Mouse (Mus musculus): Measurements from ENCODE around the gene Cep19.
"Not testable (repeated sequence)": the region's sequence is repeated elsewhere in the genome, so short reads cannot be mapped to it uniquely, and the experiment has no call there.

Cep19 gene

DNA sequence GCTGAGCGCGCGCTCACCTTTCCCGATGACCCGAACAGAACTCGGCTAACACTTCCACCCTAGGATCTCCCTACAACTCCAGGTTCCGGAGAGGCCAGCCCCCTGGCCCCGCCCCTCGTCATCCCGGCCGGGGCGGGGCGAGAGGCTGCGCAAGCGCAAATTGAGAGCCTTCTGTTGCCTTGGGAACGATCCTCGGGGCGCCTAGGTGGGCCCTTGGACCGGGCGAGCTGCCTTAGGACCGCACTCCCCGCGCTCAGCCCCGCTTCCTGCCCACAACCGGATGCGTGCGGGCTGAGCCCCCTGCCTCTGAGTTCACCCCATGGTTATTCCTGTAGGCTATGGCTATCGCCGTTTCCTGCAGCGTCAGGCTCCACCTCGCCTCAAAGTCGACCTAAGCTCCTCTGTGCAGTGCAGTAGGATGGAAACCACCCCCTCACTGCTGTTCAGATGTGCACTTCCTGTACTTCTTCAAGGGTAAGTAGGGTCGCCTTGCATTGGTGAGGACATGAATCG, at the start of gene Cep19, which contains the start of gene Pigx:
Gene Cep19 (plus strand): TSS at position 163 of the 513 bp plus-strand sequence.
Gene Pigx (minus strand): TSS at position 103 of the 513 bp plus-strand sequence.
- peak; percentile 98 for ATAC-seq (ENCODE audit: low TSS enrichment)

DNA sequence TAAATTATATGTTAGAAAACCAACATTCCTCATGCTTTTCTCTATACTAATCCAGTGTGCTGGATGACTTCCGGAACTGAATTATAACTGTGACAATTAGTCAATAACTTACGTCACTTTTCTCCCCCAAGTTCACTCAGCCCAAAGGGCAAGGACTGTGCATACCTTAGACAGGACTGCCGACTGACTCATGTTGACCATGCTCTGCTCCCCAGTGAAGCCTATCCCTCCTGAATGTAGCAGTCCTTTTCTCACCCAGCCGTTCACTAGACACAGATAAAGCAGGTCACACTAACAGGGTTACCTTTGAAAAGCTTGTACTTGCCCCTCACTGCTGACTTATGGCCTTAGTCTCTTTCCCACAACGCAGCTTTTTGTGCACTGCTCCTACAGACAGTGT, 40.8 kb upstream of the Cep19 start:
- ATAC-seq (ENCODE audit: low TSS enrichment) = no peak

DNA sequence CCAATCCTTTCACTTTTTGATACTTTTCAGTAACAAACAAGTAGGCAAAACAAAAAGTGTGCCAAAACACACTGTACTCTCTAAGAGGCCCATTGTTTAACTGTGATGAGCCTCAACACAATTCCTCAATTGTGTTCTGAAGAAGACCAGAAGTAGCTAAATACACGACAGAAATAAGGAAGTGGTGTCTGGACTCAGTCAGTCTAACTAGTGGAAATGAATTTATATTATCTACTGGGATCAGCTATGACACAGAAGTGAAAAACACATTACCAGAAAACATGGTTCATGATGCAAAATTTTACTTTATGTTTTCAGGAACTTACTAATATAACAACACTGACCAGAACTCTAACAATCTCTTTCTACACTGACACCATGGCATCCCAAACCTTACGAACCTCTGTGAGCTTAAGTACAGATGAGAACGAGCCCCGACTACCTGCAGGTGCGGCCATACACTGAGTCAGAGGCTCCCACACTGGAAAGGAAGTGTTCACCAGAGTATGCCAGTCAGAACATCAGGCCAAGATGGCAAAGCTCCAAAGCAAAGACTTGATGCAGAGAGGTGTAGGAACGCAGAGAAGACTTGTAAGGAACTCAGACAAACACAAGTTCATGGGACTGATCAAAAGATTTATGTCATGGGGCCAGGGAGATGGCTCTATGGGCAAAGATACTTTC, 39.6 kb upstream of the Cep19 start:
- ATAC-seq (ENCODE audit: low TSS enrichment) = no peak

DNA sequence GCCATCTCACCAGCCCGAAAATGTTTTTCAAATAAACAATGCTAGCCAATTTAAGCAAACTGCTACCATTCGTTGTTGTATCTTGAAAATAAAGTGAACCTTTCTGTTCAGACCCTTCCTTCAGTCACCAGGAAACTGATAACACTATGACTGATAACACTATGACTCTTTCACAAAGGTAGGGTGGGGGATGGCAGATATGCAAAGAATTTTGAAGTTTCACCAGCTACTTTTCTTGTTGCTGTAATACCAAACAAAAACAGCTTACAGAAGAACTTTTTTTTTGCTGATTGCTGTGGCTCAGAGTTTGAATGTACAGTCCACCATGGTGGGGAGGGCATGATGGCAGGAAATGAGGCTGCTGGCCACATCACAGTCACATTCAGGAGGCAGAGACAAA, 37.4 kb upstream of the Cep19 start:
- ATAC-seq (ENCODE audit: low TSS enrichment) = no peak

GRCm38 (mm10) chr16:32063900-32064299, 35.7 kb upstream of the Cep19 start:
- 0 out of 2 replicates have a peak, but pooled peaks have one; percentile 38 for ATAC-seq (ENCODE audit: low TSS enrichment)

DNA sequence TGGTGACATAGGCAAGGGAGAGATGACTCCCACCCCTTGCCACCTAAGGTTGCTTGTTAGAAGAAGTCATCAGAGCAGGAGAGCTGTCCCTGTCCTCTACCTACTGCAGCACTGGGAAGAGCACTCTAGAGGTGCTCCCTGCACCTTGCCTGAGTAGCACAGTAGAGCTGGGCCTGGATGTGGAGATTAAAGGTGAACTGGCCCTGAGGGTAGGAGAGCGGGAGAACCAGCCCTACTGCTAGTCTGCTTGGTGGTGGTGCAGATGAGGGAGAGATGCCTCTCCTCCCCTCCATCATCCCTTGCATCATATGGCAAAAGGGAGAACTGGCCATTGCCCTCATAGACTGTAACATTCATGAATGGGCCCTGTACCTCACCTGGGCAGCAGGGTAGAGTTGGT, 32.7 kb upstream of the Cep19 start:
- ATAC-seq (ENCODE audit: low TSS enrichment) = no peak

DNA sequence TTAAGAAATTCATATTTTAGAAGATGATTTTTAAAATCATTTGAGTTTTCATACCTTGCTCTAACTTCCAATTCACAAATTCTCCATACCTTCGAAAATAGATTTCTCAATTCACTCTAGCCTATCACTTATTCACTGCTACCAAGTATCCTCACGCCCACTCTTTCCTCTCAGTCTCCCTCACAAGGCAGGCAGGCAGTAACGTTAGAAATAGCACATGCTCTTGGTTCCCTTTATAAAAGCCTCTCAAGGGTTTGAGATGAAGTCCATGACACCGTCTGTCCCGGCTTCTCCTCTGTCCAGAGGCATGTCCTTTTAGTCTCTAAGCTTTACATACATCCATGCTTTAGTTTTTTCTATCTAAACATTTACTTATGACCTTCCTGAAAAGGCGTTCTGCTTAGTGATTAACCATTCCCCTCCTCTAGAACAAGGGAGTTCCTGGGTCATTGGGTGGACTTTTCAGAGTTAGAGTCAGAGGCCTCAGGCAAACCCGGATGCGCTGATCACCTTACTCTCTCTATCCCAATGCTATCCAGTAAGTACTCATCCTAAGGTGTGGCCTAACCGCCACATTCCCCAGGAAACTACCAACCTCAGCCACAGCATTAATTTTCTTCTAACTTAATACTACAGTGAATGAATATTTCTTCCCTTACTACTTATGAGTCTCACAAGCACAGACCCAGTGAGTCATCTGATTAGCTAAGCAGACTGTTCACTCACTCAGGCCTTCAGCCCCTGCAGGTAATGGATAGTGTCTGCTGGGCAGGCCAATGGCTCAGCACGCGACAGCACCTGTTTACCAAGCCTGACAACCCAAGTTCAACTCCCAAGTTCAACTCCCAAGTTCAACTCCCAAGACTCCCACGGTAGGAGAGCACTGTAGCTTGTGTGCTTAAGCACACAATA, 31.0 kb upstream of the Cep19 start:
- ATAC-seq (ENCODE audit: low TSS enrichment) = no peak

DNA sequence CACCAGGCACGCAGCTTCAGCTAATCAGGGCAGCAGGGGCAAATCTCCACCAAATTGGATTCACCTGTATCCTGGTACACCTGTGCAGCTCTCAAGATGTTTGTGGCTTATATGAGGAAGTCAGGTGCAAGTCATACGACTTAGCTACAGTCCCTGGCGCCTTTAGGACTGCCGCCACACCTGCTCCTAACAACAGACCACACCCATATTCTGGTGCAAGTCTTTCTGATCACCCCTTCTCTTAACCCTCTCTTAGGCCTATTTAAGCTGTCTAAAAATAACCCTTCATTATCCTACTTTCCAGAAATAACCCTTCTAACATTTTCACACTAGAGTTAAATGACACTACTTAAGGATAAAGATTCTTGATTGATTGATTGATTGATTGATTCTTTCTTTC, 29.5 kb upstream of the Cep19 start:
- ATAC-seq (ENCODE audit: low TSS enrichment) = not testable (repeated sequence)

- ATAC-seq (ENCODE audit: low TSS enrichment) = no peak
These were observed 23.8 kb upstream of the Cep19 start for GRCm38 (mm10) chr16:32075762-32076161.

DNA sequence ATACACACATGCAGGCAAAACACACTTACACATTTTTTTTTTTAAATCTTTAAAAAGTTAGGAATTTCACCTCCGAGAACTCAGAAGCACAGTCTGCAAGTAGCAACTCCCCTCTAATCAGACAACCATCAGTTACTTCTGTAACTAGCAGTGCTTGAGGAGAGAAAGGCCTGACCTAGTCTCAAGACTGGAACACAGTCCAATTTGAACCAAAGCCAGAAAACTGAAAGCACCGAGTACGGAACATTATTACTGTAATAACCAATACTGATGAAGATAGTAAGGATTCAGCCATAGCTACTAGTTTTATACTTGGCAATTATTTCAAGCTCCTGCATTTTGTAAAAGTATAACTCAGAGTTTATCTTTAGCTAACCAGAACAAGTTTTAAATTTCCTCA, 23.2 kb upstream of the Cep19 start:
- ATAC-seq (ENCODE audit: low TSS enrichment) = no peak

DNA sequence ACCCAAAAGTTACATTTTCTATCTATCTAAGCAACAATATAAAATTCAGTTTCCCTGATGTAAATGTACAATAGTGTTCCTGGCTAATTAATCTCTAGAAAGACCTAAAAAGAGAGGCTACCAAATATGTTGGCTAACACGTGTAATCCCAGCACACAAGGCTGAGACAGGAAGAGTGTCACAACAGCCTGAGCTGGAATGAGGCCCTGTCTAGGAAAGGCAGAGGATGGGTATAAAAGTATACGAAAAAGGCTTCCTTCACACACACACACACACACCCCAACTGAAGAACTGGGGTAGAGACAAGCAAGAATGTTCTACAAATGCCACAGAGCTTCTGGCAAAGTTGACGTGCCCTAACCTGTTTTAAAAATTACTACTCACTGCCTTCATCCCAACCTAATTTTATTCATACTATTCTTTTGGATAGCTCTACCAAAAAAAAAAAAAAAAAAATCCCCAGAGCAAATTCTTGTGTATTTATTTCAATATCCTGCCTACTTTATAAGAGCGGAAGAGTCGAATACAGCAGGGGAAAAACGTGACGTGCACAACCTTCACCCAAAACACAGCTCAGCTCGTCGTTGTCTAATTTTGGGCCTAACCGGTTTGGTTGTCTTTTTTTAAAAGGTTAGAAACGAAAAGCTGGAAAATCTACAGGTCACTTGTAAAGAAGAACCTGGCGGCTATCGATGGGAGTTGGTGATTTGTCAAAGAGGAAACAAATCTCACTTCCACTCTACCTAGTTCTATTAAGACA, 21.8 kb upstream of the Cep19 start:
- no peak for ATAC-seq (ENCODE audit: low TSS enrichment)

DNA sequence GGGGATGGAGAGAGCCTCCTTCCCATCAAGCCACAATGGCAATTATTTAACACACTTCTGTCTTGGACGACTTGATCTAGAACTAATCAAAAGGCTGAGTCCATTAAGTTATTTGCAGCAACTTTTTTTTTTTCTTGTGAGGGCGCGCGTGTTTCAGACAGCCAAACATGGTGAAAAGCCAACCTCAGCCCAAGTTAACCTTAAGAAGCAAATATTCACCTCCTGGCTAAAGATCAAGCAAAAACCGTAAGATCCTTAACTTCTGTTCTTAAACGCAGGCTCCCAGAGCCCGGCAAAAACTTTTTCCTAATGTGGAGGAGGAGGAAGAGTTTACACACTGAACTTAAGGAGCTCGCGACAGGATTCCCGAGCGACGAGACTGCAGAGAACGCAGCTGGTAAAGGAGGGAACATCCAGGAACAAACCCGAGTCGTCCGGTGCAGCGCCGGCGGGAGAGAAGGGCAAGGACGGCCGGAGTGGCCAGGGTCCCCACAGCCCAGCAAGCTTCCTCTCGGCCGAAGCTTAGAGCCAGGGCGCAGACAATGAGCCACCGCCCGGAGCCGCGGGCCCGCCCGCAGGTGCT, 21.1 kb upstream of the Cep19 start:
- ATAC-seq (ENCODE audit: low TSS enrichment) = peak; percentile 62

DNA sequence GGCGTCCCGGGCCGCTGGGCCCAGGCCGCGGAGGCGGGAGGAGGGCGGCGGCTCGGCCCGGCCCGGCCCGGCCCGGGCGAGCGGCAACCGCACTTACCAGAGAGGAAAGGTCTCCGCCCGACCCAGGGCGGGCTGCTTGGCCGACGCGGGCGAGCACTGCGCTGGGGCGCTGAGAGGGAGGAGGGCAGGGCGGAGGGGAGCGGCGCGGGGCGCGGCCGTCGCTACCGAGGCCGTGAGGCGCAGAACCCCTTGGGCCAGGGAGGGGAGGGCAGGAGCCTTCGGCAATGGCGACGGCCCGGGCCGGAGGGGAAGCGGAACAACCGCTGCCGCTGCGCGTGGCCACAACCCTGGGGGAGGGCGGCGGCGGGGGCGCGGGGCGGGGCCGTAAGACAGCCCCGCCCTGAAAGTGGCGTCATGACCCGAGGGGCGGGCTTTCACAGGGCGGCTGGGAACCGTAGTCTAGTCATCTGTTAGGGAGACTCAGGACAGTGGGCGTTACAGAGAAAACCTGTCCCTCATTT, 20.5 kb upstream of the Cep19 start, which contains the start of gene Pak2:
Gene Pak2 (minus strand): TSS at position 352 of the 521 bp plus-strand sequence.
- peak; percentile 89 for ATAC-seq (ENCODE audit: low TSS enrichment)

DNA sequence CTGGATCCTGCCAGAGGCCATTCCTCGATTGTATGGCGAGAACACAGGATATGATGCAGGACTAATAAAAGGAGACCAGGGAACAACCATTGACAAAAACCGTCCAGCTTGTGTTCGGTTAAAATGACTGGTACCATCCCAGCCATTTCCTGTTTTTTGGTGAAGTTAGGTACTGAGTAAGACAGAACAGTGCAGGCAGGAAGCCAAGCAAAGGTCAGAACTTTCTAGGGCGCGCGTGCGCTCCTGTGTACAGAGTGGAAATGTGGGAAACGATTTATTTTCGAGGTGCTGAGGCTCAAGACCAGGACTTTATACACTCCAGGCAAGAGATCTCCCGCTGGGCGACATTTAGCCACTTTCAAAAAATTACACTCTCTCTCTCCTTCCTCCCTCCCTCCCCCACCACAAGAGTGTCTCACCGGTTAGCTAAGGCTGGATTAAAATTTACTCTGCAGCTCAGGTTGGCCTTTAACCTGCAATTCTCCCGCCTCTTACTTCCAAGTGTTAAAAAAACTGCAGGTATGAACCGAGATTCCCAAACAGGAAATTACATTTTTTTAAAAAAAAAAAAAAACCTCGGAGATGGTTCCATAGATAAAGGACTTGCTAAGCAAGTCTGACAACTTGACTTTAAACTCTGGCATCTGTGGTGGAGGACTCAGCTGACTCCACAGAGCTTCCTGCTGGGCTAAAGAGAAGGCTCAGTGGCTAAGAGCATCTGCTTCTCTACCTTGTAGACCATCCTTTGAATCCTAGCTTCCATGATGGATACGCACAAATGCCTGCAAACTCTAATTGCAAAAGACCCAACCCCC, 11.8 kb upstream of the Cep19 start:
- no peak for ATAC-seq (ENCODE audit: low TSS enrichment)

DNA sequence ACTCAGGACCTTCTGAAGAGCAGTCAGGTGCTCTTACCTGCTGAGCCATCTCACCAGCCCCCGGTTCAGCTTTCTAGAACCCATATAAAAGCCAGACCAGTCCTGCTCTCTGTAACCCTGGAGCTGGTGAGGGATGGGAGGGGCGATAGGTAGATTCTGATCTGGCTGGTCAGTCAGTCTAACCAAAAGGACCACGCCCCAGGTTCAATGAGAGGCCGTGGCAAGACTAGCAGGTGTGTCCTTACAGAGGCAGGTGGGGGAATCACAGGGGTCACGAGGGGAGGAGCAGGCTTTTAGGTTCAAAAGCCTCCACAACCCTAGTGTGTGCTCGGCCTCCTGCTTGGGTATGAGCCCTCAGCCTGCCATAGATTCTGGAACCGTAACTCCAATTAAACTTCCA, 8.1 kb upstream of the Cep19 start:
- no peak for ATAC-seq (ENCODE audit: low TSS enrichment)

DNA sequence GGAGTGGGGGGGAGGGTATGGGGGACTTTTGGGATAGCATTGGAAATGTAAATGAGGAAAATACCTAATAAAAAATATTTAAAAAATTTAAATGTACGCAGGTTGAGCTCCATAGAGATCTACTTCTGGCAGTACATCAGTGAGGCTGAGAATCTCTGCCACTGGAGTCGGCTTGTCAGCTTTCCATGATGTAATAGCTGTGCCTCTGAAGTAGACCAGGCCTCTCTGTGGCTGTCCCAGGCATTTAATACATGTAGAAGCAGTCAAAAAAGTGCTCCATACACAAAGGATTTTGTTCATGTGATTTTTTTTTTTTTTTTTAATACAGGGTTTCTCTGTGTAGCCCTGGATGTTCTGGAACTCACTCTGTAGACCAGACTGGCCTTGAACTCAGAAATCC, 1.8 kb upstream of the Cep19 start:
- ATAC-seq (ENCODE audit: low TSS enrichment) = not testable (repeated sequence)

DNA sequence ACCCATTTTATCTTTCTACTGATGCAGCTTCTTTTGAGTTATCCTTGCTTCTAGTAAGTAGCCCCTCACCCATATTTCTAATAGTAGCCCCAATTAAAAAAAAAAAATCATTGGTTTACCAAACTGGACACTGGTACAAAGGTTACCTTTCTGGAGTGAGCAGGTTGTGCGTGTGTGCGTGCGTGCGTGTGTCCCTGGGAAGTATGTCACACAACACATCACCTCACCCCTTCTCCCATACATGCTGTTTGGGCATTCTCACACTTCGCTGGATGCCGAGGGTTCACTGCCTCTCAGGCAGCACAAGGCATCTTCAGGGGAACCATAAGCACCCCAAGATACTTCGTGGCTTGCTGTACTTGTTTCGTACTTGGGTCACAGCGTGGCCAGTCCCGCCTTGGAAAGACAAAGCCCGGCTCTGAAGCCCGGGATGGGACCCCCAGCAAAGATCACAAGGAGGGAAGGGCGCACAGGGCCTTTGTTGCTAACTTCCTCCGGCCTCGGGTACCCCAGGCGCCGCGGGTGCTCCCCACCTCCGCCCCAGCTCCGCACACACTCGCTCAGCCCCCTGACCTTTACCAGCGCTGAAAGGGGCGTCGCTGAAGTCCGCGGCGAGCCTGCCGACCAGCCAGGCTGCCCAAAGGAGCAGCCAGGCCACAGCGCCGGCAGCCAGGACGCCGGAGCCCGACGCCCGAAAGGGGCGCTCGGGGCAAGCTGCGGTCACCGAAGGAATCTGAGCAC, 533 bp upstream of the Cep19 start:
- ATAC-seq (ENCODE audit: low TSS enrichment) = peak; percentile 47

DNA sequence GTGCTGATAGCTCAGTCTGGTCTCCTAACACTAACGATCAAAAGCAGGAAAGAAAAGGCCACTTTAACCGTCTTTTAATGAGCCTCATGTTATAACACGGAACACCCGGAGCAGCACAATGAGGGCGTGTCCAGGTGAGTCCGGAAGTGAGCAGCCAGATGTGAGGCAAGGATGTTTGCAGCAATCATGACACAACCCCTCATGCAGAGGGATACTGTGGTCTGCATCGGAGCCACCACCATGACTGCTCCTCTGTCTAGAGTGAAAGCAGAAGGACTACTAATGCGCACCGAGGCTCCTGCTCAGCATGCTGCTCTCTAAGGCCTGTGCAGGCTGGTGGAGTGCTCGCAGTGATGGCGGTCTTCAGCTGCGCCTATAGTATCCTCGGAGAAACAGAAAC, 2.7 kb downstream of the Cep19 start:
- ATAC-seq (ENCODE audit: low TSS enrichment) = no peak

GRCm38 (mm10) chr16:32105698-32106097, 6.1 kb downstream of the Cep19 start:
- ATAC-seq (ENCODE audit: low TSS enrichment) = no peak
